Mouse (Mus musculus): Measurements from ENCODE around the gene Mtpn. TPM values are rescaled to one million over a fixed set of nuclear protein-coding genes. Genes with fewer than 3 reads are reported as not detected.

The Mtpn gene
- total and polyA plus RNA-seq, 3 experiments = 59.7 to 121 (median 119) TPM

DNA sequence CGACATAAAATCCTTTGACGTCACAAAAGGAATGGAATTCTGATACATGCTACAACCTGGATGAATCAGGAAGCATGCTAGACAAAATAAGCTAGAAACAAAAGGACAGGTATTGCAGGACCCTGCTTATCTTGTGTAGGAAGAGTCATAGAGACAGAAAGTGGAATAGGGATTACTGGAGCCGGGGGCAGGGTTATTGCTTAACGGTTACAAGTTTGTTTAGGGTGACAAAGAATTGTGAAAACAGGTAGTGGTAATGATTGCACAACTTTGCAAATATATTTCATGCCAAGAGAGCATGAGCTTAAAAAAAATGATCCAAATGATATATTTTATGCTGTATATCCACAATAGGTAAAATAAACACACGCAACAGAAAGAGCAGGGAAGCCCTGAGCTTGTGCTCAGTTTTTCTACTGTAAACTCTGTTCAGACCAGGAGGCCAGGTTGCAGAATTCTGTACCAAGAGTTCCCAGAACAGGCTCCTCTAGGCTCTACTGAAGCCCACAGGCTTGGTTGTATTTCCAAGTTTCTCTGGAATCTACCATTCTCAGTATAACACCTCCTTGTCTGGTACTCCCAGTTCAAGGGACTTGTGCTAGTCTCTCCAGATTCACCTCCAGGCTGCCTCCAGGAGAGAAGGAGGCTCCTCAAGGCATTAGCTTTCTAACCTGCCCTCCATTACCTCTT lies 39.6 kb downstream of the Mtpn start:
- Histone ChIP-seq H3K9me3 (replicated peaks; ENCODE audit: low read length) (no peaks in the 10 kb centered on the region), H3K4me3 (replicated peaks in 1 of 3; ENCODE audit: low read depth in 2 of 3, low read length in 2 of 3, poor library complexity in 1 of 3) (no peak overlapping the region), H3K9ac (ENCODE audit: insufficient read depth, low read depth) (no peak overlapping the region), H3K4me2 (ENCODE audit: insufficient read depth, low read depth, poor library complexity, severe bottlenecking) (no peak overlapping the region), H3K27me3 (replicated peaks) (no peaks in the 10 kb centered on the region), H3K36me3 (replicated peaks in 1 of 2; ENCODE audit: control insufficient read depth in 1 of 2, insufficient read depth in 1 of 2, low read length in 1 of 2) (peaks cover 0 to 33% of the 10 kb centered on the region in 2 experiments), H3K27ac (ENCODE audit: insufficient read depth, low read depth) (no peak overlapping the region), H3K4me1 (ENCODE audit: control insufficient read depth in 1 of 2, insufficient read depth in 2 of 2) (peaks cover 0 to 6% of the 10 kb centered on the region in 2 experiments; a peak in 2 of 4 replicates), H3K79me2 (replicated peaks; ENCODE audit: control insufficient read depth, extremely low read depth, insufficient read depth, poor library complexity, severe bottlenecking) (no peaks in the 10 kb centered on the region)
- in situ Hi-C loops (cut with MboI; ENCODE audit: low pct_ligation_motif_present, low pct_unique_long_range_greater_than_20kb, low sequenced_read_pairs) = no loop called here
- DNase-seq (ENCODE audit: extremely low read depth) = no peak
- dilution Hi-C loops (cut with MboI; ENCODE audit: extremely low pct_ligation_motif_present, extremely low pct_unique_long_range_greater_than_20kb, low sequenced_read_pairs) = no loop called here
- no peak for TF ChIP-seq UBTF (IDR thresholded peaks at IDR 0.05; ENCODE audit: low read depth, low read length)
- TF ChIP-seq USF2 (conservative IDR thresholded peaks at IDR 0.05; ENCODE audit: low read depth, low read length) = no peak
- TF ChIP-seq IRF4 (IDR thresholded peaks at IDR 0.05; ENCODE audit: low read depth, low read length) = no peak
- no peak for TF ChIP-seq MEF2A (IDR thresholded peaks at IDR 0.05; ENCODE audit: borderline replicate concordance, low read depth, low read length)
- no peak for TF ChIP-seq ZKSCAN1 (IDR thresholded peaks at IDR 0.05; ENCODE audit: borderline replicate concordance, low read depth, low read length)
- no peak for TF ChIP-seq JUN (IDR thresholded peaks at IDR 0.05; ENCODE audit: insufficient read depth, low read depth, low read length)

DNA sequence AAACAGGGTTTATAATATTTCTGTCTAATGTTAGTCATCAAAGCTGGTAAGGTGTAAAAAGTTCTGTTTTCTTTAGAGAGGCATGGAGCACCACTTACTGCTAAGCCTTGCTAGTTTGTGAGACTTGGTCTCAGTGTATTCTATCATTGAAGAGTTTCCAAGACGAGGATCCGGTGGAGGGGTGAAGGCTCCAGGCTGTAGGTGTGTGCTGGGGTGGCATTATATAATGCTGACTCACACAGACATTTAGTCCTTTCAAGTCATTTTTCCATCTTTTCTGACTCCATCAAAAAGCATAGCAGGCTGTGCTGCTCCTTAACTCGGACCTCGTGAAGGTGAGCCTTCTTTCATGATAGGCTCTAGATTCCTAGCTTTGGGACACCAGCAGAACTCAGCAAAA lies 42.3 kb downstream of the Mtpn start:
- H3K9ac ChIP-seq (ENCODE audit: insufficient read depth, low read depth) = no peak overlapping the region
- dilution Hi-C loops (cut with MboI; ENCODE audit: extremely low pct_ligation_motif_present, extremely low pct_unique_long_range_greater_than_20kb, low sequenced_read_pairs) = no loop called here
- H3K9me3 ChIP-seq (replicated peaks; ENCODE audit: low read length) = no peaks in the 10 kb centered on the region
- TF ChIP-seq IRF4 (IDR thresholded peaks at IDR 0.05; ENCODE audit: low read depth, low read length) = no peak
- TF ChIP-seq CHD1 (IDR thresholded peaks at IDR 0.05; ENCODE audit: low read depth, low read length) = no peak
- TF ChIP-seq JUN (IDR thresholded peaks at IDR 0.05; ENCODE audit: insufficient read depth, low read depth, low read length) = no peak
- TF ChIP-seq MYC (IDR thresholded peaks at IDR 0.05; ENCODE audit: low read depth, low read length) = no peak
- H3K4me1 ChIP-seq (ENCODE audit: control insufficient read depth in 1 of 2, insufficient read depth in 2 of 2) = peaks cover 0 to 6% of the 10 kb centered on the region in 2 experiments; a peak in 2 of 4 replicates
- H3K27ac ChIP-seq (ENCODE audit: insufficient read depth, low read depth) = no peak overlapping the region
- in situ Hi-C loops (cut with MboI; ENCODE audit: low pct_ligation_motif_present, low pct_unique_long_range_greater_than_20kb, low sequenced_read_pairs) = no loop called here
- no peaks in the 10 kb centered on the region for H3K79me2 ChIP-seq (replicated peaks; ENCODE audit: control insufficient read depth, extremely low read depth, insufficient read depth, poor library complexity, severe bottlenecking)
- no peak for DNase-seq (ENCODE audit: extremely low read depth)
- H3K36me3 ChIP-seq (replicated peaks in 1 of 2; ENCODE audit: control insufficient read depth in 1 of 2, insufficient read depth in 1 of 2, low read length in 1 of 2) = peaks cover 0 to 18% of the 10 kb centered on the region in 2 experiments
- no peaks in the 10 kb centered on the region for H3K27me3 ChIP-seq (replicated peaks)
- H3K4me2 ChIP-seq (ENCODE audit: insufficient read depth, low read depth, poor library complexity, severe bottlenecking) = no peak overlapping the region
- no peak overlapping the region for H3K4me3 ChIP-seq (replicated peaks in 1 of 3; ENCODE audit: low read depth in 2 of 3, low read length in 2 of 3, poor library complexity in 1 of 3)

DNA sequence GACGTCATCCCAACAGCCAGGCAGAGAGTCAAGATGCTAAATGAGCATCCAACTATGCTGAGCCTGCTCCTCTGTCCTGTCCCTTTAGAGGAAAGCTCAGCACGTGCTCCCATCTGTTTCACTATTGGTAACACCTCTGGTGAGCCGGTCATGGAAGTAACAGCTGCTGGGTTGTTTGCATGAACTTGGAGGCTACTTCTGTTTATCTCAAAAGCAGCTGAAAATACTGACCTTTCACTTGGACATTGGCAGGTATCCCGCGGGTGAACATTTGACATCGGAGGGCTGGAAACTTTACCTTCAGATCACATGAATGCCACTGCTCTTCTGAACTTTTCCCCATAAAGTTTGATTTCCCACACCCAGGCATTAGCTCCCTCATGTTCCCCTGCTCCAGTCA lies 45.8 kb downstream of the Mtpn start:
- Histone ChIP-seq H3K36me3 (replicated peaks in 1 of 2; ENCODE audit: control insufficient read depth in 1 of 2, insufficient read depth in 1 of 2, low read length in 1 of 2) (peaks cover 0 to 14% of the 10 kb centered on the region in 2 experiments), H3K4me3 (replicated peaks in 1 of 3; ENCODE audit: low read depth in 2 of 3, low read length in 2 of 3, poor library complexity in 1 of 3) (no peak overlapping the region), H3K9ac (ENCODE audit: insufficient read depth, low read depth) (no peak overlapping the region), H3K4me2 (ENCODE audit: insufficient read depth, low read depth, poor library complexity, severe bottlenecking) (no peak overlapping the region), H3K4me1 (ENCODE audit: control insufficient read depth in 1 of 2, insufficient read depth in 2 of 2) (peaks cover 0 to 6% of the 10 kb centered on the region in 2 experiments; a peak in 2 of 4 replicates), H3K27me3 (replicated peaks) (no peaks in the 10 kb centered on the region), H3K27ac (ENCODE audit: insufficient read depth, low read depth) (no peak overlapping the region), H3K9me3 (replicated peaks; ENCODE audit: low read length) (no peaks in the 10 kb centered on the region), H3K79me2 (replicated peaks; ENCODE audit: control insufficient read depth, extremely low read depth, insufficient read depth, poor library complexity, severe bottlenecking) (no peaks in the 10 kb centered on the region)
- dilution Hi-C loops (cut with MboI; ENCODE audit: extremely low pct_ligation_motif_present, extremely low pct_unique_long_range_greater_than_20kb, low sequenced_read_pairs) = no loop called here
- no peak for DNase-seq (ENCODE audit: extremely low read depth)
- TF ChIP-seq JUND (conservative IDR thresholded peaks at IDR 0.05; ENCODE audit: low read depth, low read length) (no peak), ELF1 (IDR thresholded peaks at IDR 0.05; ENCODE audit: low read depth, low read length) (no peak), CHD2 (IDR thresholded peaks at IDR 0.05; ENCODE audit: low read length) (no peak), GABPA (IDR thresholded peaks at IDR 0.05; ENCODE audit: insufficient replicate concordance, low read depth, low read length) (no peak)
- in situ Hi-C loops (cut with MboI; ENCODE audit: low pct_ligation_motif_present, low pct_unique_long_range_greater_than_20kb, low sequenced_read_pairs) = no loop called here

Measured in CH12.LX (cell line).